Mouse (Mus musculus) brain, embryonic 14.5 days (tissue): ENCODE results near the gene Gm48551.

ENCODE experiments used
- CTCF ChIP-seq: fragments of 200-500 bp; IDR thresholded peaks from 2 replicates; pipeline ENCODE4 v1.5.1; 2012; ENCODE audit warnings: inconsistent platforms, mild to moderate bottlenecking, moderate library complexity, borderline replicate concordance; ENCODE audit not compliant: insufficient read depth, insufficient read length; ENCODE audit errors: extremely low read depth
- POLR2A ChIP-seq: fragments of 200-500 bp; IDR thresholded peaks from 2 replicates; pipeline ENCODE4 v1.6.1; 2012; ENCODE audit warnings: mild to moderate bottlenecking, inconsistent platforms, borderline replicate concordance; ENCODE audit not compliant: poor library complexity, insufficient read depth, insufficient read length, severe bottlenecking; ENCODE audit errors: extremely low read depth

- 0 out of 2 replicates have a peak, but pooled peaks have one; percentile 25 for TF ChIP-seq POLR2A
- TF ChIP-seq CTCF, result peak; percentile 84
Observed at GRCm38 (mm10) chr10:81350351-81351063, 33.8 kb upstream of the Gm48551 start, which contains the start of gene Hmg20b.
